Mouse (Mus musculus) cerebellum, postnatal 14 days (tissue): ENCODE results near the gene Lims1.

Experiments used
- DNase-seq, 2 experiments: peaks; one replicate each; pipeline ENCODE4 v3.0.0; 2021; ENCODE audit warnings: mixed read lengths in 2 of 2

Lims1 gene

DNA sequence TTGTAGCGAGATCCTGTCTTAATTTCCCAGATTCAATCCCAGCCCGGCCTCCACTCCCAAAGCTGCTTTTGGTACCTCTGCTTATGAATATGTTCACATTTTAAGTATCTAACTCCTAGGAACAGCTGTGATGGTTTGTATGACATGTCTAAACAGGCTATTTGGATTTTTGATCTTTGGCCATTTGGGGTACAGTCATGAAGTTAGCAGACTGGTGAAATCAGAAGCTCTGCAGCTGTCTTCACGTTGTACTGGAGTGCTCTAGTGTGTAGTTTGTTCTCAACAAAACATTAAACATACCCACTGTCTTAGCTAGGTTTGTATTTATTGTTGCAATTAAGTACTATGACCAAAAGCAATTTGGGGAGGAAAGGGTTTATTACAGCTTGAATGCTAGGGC lies 63.7 kb downstream of the Lims1 start:
- DNase-seq = no peak

DNA sequence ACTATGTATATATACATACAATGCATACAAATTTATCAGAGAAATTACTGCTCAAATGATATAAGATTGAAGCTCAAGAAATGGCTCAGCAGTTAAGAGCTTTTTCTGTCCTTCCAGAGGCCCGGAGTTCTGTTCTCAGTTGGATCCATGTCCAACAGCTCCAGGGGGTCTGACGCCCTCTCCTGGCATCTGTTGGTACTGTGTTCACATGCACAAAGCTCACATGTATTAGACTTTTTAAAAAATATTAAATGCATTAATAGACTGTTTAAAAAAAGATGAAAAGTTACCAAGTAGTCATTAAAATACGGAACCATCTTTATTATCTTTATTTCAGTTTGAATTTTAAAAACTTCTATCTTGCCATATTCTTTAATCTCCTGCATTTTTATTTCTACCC lies 65.4 kb downstream of the Lims1 start:
- DNase-seq = peak in 1 of 2 experiments; percentile 34

DNA sequence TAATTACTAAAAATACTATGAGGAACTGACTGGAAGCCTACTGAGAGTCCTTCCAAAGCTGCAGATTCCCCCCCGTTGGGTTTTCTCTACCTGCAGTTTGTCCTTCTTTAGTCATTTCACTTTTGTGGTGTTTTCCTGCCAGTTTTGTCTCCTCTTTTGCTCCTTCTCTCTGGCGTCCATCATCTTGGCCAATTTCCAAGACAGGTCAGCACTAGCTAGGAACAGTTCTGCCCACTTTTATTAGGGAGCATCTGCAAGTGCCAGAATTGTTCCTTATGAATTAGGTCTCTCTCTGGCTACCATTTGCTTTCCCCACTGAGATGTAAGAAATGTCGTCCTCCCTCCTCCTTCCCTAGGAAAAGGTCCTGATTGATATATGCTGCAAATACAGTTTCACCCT lies 65.9 kb downstream of the Lims1 start:
- DNase-seq = peak in 1 of 2 experiments; percentile 41

DNA sequence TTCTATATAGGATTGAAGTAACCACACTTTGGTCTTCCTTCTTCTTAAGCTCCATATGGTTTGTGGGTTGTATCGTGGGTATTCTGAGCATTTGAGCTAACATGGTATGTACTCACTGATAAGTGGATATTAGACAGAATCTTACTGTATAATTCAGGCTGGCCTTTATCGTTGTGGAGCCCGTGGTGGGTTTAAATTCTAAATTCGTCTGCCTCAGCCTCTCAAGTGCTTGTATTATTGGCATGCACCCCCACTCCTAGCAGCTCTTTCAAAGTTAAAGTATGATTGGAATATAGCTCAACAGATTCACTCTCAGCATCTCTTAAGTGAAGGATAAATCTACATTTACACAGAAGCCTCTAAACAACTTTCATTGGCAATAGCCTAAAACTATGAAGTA lies 69.2 kb downstream of the Lims1 start:
- no peak for DNase-seq

DNA sequence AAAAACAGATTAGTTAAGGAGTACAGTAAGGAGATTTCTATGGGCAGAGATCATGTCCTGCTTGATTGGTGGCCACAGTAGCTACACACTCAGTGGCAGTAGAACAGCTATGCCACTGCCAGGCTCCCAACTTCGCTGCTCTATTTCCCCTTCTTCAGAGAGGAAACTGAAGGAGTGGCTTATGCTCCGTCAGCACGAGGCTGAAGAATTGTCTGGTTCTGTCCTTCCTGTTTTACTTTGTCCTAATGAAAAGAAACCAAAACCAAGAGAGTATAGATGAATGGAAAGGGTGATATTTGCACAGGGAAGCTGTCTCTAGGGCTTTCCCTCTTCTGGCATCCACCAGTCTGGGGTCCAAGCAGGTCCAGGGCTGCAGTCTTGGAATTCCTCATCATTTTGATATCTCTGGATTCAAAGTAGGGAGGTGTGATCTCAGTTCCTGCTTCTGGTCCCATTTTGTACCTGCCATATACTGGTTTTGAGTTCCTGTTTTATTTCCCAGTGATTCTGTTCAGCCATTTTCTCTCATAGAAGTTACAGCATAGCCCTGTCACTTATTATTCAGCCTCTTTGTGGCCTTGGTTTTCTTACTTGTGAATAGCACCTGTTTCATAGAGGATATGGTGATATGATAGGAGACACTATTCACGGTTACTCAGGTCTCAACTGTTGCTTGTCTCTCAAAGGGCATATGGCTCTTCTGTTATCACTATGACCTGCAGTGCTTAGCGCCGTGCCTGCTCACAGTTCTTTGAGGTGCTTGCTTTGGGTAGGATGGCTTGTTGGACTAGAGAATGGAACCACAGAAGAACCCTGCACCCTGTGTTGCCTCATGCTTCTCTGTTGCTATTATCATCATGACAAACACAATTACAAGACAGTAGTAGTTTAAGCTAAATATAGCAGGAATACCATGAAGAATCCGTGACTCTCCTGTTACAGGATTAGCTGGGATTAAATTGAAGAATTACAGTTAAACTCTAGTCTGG lies 70.1 kb downstream of the Lims1 start:
- no peak for DNase-seq

DNA sequence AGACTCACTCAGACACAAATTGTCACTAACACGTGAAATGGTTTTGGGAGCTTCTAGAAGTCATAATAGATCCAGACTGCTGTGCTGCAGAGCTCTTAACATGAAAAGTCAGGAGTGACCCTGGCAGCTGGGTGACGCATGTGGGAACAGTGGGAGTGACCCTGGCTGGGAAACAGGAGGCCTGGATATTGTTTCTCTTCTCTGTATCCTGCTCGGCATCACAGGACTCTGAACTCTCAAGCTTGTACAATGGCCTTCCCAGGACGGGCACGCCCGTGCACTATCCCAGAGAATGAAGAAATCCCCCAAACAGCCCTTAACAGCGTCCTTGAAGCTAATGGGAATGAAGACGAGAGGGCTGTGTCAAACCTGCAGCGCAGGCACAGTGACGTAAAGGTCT lies 70.9 kb downstream of the Lims1 start:
- no peak for DNase-seq

DNA sequence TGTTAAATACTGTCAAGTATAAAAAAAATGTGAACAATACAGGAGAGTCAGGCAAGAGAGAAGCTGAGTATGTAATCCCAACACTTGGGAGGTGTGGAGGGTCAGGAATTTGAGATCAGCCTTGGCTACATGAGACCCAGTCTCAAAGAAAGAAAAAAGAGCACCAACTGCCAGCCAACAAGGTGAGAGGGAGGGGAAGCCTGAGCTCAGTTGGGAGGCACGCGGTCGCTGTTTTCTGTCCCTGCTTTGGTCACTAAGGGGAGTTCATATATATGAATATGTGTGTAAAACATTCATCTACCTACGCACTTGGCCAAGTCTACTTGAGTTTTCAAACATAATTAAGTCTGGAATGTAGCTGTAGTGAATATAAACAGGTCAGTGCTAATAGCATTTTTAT lies 72.0 kb downstream of the Lims1 start:
- DNase-seq = no peak

DNA sequence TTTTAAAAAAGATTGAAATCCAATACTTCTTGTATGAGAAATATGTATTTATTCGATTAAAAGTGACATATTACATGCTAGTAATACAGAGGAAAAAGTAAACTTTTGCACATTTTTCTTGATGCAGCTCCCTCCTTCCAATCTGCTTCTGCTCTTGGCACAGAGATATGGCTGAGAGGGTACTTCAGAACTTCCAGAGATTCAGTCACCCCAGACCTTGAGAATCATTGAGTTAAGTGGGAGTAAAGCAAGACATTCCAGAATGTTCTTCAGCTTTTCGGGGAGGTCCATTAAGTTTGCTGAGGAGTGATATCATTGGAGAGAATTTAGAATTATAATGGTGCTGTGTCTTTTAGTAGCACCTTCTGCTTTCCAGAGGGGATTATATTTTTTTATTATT lies 72.5 kb downstream of the Lims1 start:
- DNase-seq = no peak

DNA sequence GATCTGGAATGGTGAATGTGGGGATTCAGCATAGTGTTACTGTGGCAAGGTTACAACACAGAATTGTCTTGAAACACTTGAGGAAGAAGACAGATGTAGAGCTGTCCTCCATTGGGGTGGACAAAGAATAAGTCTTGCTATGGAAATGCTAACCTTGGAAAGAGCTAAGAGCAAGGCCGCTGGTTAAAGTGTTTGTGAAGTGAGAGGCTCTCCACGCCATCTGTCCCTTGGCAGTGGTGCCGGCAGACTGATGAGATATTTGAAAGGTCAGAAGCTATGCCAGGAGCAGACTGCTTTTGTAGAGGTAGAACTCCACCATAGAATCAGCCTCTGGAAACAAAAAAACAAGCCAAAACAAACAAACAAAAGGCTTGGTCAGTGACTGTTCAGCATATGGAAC lies 73.3 kb downstream of the Lims1 start:
- peak; percentile 66 to 77 for DNase-seq

DNA sequence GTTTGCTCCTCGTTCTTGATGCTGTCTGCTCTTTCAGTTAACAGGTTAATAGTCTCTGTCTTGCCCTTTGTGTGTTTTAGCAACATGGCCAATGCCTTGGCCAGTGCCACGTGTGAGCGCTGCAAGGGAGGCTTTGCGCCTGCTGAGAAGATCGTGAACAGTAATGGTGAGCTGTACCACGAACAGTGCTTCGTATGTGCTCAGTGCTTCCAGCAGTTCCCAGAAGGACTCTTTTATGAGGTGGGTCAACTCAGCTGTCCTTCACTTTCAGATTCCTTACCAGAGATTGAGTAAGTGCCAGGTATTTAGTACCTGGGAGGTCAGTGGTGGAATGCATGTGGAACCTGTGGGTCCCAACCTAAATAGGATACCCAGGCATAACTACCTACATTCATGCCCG lies 75.7 kb downstream of the Lims1 start:
- DNase-seq = no peak

DNA sequence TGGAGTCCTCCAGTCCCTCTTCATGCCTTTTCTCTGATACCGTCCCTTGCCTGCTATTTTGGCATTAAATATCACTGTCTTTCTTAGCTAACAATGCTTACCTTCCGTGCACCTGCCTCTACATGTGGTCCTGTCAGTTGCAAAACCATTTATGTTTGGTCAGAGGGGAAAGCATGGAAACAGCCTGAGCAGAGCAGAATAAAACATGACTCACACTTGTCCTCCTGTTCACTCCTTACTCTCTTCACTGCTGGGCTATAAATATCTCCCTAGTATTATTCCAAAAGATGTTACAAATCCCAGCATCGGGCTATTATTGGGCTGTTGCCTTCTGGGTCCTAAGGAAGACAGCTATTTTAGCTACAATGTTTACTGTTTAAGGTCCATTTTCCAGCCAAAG lies 78.6 kb downstream of the Lims1 start:
- no peak for DNase-seq

DNA sequence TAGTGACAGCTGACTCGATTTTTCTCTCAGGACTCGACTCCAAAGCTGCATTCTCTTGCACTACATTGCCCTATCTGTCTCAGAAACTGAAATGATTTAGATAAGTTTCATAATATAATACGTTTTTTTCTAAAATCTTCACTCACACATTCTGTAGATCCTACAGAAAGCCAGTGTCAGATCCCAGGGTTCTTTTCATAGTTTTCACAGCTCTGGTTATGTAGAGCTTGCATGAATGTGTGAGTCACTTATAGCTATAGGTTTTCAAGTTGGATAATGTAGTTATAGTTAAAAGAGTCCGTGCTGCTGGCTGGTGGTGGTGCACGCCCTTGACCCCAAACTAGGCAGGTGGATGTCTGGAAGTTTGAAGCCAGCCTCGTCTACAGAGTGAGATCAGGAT lies 81.4 kb downstream of the Lims1 start:
- DNase-seq = no peak

DNA sequence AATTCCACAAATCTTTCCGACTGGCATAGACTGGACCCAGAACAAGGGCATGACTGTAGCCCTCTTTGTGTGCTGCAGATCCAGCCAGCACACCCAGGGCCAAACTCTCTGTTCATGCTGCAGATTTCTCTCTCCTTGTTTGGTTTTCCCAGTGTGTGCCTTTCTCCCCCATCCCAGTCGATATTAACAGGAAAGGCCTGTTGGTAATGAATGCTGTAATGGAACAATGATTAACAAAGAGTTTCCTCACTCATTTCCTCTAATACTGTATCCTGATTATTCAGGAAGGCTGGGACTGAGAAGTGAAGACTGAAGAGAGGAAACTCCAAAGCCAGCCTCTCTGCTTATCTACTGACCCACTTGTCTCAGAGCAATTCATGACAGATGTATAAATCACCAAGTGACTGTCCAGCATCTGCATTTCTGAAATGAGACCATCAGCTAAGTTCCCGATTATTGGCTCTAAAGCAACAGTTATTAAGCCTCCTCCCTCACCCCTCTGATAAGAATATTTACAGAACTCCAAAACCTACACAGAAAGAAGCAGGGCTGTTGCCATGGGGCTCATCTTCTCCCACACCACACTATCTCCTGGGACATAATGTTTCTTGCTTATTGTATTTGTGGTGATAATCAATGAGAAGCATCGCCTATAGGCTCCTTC lies 82.2 kb downstream of the Lims1 start:
- DNase-seq = no peak

DNA sequence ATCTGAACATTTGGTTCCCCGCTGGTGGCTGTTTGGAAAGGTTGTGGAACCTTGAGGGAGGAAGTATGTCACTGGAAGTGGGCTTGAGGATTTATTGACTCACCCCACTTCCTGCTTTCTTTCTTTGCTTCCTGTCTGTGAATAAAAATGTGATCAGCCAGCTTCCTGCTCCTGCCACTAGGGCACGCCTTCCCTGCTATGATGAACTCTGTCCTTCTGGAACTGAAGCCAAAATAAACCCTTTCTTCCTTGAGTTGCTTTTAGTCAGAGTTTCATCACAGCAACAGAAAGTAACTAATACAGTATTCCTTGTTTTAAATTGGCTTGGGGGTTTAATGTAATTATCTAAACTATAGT lies 82.7 kb downstream of the Lims1 start:
- no peak for DNase-seq

DNA sequence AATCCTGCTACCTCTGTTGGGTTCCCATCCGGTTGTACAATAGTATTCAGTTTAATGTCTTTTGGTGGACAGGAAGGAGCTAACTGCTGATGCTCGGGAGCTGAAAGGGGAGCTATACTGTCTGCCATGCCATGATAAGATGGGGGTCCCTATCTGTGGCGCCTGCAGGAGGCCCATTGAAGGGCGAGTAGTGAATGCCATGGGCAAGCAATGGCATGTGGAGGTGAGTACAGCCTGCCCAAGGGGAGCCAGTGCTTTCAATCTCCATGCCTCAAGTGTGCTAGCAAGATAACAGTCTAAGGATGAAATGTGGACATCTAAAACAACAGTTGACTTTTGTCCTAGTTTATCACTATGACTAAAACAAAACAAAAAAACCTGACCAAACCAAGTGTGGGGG lies 89.1 kb downstream of the Lims1 start:
- DNase-seq = no peak

DNA sequence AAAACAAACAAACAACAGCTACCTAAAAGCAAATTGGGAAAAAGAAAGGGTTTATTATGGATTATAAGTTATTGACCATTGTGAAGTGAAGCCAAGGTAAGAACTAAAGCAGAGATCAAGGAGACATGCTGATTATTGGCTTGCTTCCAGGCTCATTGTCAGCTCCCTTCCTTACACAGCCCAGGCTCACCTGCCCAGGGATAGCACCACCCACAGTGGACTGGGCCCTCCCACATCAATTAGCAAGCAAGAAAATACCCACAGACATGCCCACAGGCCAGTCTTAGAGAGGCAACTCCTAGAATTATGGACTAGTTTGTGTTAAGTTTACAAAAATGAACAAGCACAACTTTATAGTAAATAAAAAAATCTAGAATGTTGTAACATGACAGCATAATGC lies 89.6 kb downstream of the Lims1 start:
- no peak for DNase-seq

DNA sequence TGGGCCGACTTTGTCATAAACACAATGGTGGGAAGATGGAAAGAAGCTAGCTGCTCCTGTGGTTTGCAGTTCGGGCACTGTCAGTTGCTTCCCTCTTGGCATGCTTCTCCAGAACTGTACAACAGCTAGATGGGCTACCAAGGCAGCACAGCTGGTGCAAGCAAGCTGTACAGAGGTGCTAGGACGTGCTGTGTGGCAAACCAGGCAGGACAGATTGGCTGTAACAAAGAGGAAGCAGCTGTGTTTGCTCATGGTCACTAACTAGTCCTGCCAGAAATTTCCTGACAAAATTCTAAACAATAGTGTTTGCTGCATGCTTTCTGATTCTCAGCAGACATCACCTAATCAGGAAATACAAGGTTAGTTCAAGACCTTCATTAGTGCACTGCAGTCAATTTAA lies 93.4 kb downstream of the Lims1 start:
- no peak for DNase-seq

DNA sequence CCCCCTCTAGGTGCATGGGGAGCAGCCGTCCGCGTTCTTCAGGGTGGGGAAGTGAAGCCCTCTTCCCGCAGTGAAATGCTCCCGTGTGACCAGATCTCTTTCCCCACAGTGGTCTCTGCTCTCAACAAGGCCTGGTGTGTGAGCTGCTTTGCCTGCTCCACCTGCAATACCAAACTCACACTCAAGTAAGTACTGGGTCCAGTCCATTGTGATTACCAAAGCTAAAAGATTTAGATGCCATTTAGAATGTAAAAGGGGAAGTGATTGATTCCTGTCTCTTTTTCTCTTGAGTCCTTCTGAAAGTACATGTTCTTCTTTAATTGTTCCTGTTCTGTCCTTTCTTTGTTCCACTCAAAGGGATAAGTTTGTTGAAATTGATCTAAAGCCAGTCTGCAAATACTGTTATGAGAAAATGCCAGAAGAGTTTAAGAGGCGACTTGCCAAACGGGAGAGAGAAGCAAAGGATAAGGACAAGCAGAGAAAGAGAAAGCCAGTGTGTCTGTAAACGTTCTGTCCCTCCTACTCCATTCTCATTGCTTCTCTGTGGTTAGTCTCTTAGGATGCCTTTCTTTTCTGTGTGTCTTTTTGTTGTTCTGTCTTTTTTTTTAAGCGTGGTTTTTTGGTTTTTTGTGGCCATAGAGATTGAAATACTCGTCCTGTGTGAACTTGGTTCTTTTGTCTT lies 95.2 kb downstream of the Lims1 start:
- DNase-seq = no peak

DNA sequence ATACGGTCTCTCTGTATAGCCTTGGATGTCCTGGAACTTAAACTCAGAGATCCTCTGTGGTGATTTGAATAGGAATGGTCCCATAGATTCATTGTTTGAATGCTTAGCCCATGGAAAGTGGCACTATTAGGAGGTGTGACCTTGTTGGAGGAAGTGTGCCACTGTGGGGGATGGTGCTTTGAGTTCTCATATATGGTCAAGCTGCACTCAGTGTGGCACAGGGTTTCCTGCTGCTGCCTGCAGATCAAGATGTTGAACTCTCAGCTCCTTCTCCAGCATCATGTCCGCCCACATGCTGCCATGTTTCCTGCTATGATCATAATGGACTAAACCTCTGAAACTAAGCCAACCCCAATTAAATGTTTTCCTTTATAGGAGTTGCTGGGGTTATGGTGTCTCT lies 104.7 kb downstream of the Lims1 start:
- no peak for DNase-seq

DNA sequence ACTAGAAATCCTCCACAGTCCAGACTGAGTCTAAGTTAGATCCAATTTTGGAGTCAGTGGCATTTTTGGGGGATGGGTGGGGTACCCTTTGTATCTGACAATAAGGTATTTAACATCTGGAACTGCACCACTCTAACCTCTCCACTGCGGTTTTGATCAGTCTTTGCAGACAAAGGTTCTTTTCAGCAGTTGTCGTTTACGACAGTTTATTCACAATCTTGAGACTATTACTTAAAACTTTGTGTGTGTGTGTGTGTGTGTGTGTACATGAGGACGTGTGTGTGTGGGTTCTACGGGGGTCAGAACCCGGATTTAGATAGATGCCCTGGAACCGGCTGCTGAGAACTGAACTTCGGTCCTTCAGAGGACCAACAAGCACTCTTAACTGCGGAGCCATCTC lies 122.6 kb downstream of the Lims1 start:
- peak in 1 of 2 experiments; percentile 31 for DNase-seq

DNA sequence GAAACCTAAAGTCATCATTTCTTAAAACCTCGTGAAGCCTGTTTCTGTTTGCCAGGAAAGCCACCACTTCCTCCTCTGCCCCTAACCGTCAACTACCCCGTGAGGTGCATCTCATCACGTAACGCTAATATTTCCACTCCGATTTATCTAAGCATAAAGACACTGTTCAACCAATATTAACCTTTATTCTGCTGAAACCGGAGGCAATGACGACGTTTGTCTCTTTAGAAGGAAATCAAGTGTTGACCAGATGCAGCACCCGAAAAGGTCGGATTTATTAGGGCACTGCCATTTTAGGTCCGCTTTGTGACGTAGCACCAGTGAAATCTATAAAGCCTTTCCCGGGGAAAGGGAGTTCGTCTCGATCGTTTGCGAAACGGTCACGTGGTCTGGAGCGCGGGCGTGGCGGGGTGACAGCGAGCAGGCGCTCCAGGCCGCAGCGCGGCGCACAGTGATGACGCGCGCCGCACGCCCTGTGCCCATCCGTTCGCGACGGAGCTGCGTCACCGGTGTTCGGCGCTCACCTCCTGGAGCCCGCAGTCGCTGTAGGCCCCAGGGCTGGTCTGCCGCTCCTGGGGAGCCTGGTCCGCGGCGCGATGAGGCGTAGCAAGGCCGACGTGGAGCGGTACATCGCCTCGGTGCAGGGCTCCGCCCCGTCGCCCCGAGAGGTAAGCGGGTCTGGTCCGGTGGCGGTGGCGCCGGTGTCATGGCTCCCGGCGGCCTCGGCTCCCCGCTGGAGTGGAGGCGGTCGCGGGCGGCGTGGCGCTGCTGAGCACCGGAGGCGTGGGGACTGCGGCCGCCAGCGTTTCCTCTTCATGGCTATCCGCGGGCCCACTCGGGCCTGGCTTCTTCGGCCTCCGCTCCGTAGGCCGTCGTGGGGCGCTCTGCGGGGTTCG lies 123.4 kb downstream of the Lims1 start, which contains the start of gene Ranbp2:
Gene Ranbp2 (plus strand): TSS at position 537 of the 896 bp plus-strand sequence.
- peak; percentile 99 for DNase-seq

DNA sequence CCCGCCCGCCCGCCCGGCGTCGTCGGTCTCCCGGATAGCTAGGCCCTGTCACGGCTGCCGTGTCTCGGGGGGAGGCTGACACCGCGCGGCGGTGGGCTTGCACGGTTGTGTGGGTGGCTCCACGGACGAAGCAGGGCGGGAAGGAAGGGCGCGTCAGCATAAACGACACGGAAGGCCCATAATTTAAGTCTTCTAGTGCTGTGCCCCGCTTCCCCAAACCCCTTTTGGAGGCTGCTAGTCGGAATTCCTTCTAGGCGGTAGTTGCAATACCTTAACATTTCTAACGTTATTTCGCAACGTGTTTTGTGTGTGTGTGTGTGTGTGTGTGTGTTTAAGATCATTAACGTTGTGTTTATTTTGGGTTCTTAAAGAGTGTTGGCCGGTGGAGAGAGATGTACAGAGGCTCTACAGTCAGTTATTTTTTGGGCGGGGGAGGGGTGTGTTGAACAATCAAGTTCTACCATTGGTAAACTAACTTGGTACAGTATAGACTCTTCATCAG lies 124.1 kb downstream of the Lims1 start:
- no peak for DNase-seq
